Mouse (Mus musculus): ENCODE results near the gene Slf2.
A peak's percentile ranks its signal among the peaks of the same experiment; 100 is the strongest.

GRCm38 (mm10) chr19:44930744-44931453, at the start of gene Slf2:
- TF ChIP-seq CHD2 (IDR thresholded peaks at IDR 0.05; ENCODE audit: low read length), result peak; percentile 85
- no peak for TF ChIP-seq GATA1 (IDR thresholded peaks at IDR 0.05; ENCODE audit: low read depth, low read length)
- peak; percentile 52; the same call in 1 of the 2 replicates for TF ChIP-seq TCF12 (IDR thresholded peaks at IDR 0.05; ENCODE audit: low read depth, low read length)

All from MEL (cell line).